Mouse (Mus musculus): Measurements from ENCODE around the gene Gpm6a.

DNA sequence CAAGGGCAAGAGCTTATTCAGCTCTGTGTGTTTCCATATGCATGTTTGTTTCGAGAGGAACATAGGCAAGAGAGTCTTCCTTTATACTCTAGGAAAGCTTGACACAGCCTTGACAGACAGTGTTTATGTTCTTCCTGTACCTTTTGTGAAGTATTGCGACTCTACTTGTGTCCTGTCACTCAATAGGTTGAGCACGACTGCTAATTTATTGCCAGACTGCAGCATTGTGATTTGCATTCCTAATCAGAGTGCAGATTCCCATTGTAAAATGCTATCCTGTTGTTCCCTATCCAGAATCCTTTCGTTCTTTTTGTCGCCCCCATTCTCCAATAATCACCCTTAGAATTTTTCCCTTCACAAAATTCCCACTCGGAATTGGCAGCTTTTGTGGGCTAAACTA is 613 bp upstream of the Gpm6a start:
- TF ChIP-seq CTCF (IDR thresholded peaks at IDR 0.05 in 2 of 3, conservative IDR thresholded peaks at IDR 0.05 in 1 of 3; ENCODE audit: control insufficient read depth in 1 of 3, insufficient read depth in 1 of 3, low read depth in 2 of 3, low read length in 3 of 3, poor library complexity in 1 of 3, severe bottlenecking in 1 of 3) (no peak), USF1 (IDR thresholded peaks at IDR 0.05; ENCODE audit: low read depth, low read length) (no peak), POLR2A (IDR thresholded peaks at IDR 0.05; ENCODE audit: control insufficient read depth in 1 of 2, insufficient read depth in 1 of 2, low read depth in 1 of 2, low read length in 2 of 2, poor library complexity in 1 of 2) (no peak), EP300 (IDR thresholded peaks at IDR 0.05; ENCODE audit: low read depth in 1 of 2, low read length in 2 of 2) (no peak), ETS1 (IDR thresholded peaks at IDR 0.05; ENCODE audit: low read depth, low read length) (no peak), E2F4 (IDR thresholded peaks at IDR 0.05; ENCODE audit: borderline replicate concordance, low read depth, low read length) (no peak), ELF1 (IDR thresholded peaks at IDR 0.05; ENCODE audit: low read depth, low read length) (no peak), TCF12 (IDR thresholded peaks at IDR 0.05; ENCODE audit: low read depth, low read length) (no peak), SMC3 (IDR thresholded peaks at IDR 0.05; ENCODE audit: low read depth, low read length) (no peak), ZNF384 (IDR thresholded peaks at IDR 0.05; ENCODE audit: low read depth, low read length) (no peak), CHD2 (IDR thresholded peaks at IDR 0.05; ENCODE audit: low read length) (no peak), ZC3H11A (IDR thresholded peaks at IDR 0.05; ENCODE audit: low read depth, low read length) (no peak)

Measured in MEL (cell line).